Mouse (Mus musculus): Measurements from ENCODE around the gene Stambpl1. TPM values are rescaled to one million over a fixed set of nuclear protein-coding genes. Genes with fewer than 3 reads are reported as not detected.

Stambpl1 gene
- total RNA-seq (2017): 11.9 and 15.4 TPM in 2 replicates

GRCm38 (mm10) chr19:34192008-34192963 is at the start of gene Stambpl1:
Stambpl1 (plus strand) TSS chr19:34192229.
- peak; percentile 88 to 91 for ATAC-seq (replicated peaks in 1 of 2; ENCODE audit: insufficient read depth in 1 of 2, low FRiP score in 2 of 2, low TSS enrichment in 1 of 2, low read depth in 1 of 2, poor library complexity in 2 of 2, severe bottlenecking in 2 of 2)

GRCm38 (mm10) chr19:34148421-34148820 is 43.6 kb upstream of the Stambpl1 start:
- no peak for ATAC-seq (replicated peaks in 1 of 2; ENCODE audit: insufficient read depth in 1 of 2, low FRiP score in 2 of 2, low TSS enrichment in 1 of 2, low read depth in 1 of 2, poor library complexity in 2 of 2, severe bottlenecking in 2 of 2)

- ATAC-seq (replicated peaks in 1 of 2; ENCODE audit: insufficient read depth in 1 of 2, low FRiP score in 2 of 2, low TSS enrichment in 1 of 2, low read depth in 1 of 2, poor library complexity in 2 of 2, severe bottlenecking in 2 of 2): peak; percentile 37 to 71; a peak in 2 of 4 replicates
These were observed 40.1 kb upstream of the Stambpl1 start for GRCm38 (mm10) chr19:34151909-34152308.

- no peak for ATAC-seq (replicated peaks in 1 of 2; ENCODE audit: insufficient read depth in 1 of 2, low FRiP score in 2 of 2, low TSS enrichment in 1 of 2, low read depth in 1 of 2, poor library complexity in 2 of 2, severe bottlenecking in 2 of 2)
These were observed 38.5 kb upstream of the Stambpl1 start for GRCm38 (mm10) chr19:34153263-34154144.

GRCm38 (mm10) chr19:34162693-34163092 is 29.3 kb upstream of the Stambpl1 start:
- ATAC-seq (replicated peaks in 1 of 2; ENCODE audit: insufficient read depth in 1 of 2, low FRiP score in 2 of 2, low TSS enrichment in 1 of 2, low read depth in 1 of 2, poor library complexity in 2 of 2, severe bottlenecking in 2 of 2): no peak

GRCm38 (mm10) chr19:34165891-34166290 is 26.1 kb upstream of the Stambpl1 start, which contains the start of gene Ankrd22:
Ankrd22 (minus strand) TSS chr19:34166053.
- peak; percentile 58 to 62; a peak in 3 of 4 replicates for ATAC-seq (replicated peaks in 1 of 2; ENCODE audit: insufficient read depth in 1 of 2, low FRiP score in 2 of 2, low TSS enrichment in 1 of 2, low read depth in 1 of 2, poor library complexity in 2 of 2, severe bottlenecking in 2 of 2)

GRCm38 (mm10) chr19:34166386-34166785 is 25.6 kb upstream of the Stambpl1 start:
- ATAC-seq (replicated peaks in 1 of 2; ENCODE audit: insufficient read depth in 1 of 2, low FRiP score in 2 of 2, low TSS enrichment in 1 of 2, low read depth in 1 of 2, poor library complexity in 2 of 2, severe bottlenecking in 2 of 2): no peak

GRCm38 (mm10) chr19:34167896-34168661 is 23.9 kb upstream of the Stambpl1 start:
- ATAC-seq (replicated peaks in 1 of 2; ENCODE audit: insufficient read depth in 1 of 2, low FRiP score in 2 of 2, low TSS enrichment in 1 of 2, low read depth in 1 of 2, poor library complexity in 2 of 2, severe bottlenecking in 2 of 2): peak; percentile 88 to 90

- ATAC-seq (replicated peaks in 1 of 2; ENCODE audit: insufficient read depth in 1 of 2, low FRiP score in 2 of 2, low TSS enrichment in 1 of 2, low read depth in 1 of 2, poor library complexity in 2 of 2, severe bottlenecking in 2 of 2): no peak
These were observed 22.9 kb upstream of the Stambpl1 start for GRCm38 (mm10) chr19:34169121-34169520.

GRCm38 (mm10) chr19:34171167-34171566 is 20.9 kb upstream of the Stambpl1 start:
- no peak for ATAC-seq (replicated peaks in 1 of 2; ENCODE audit: insufficient read depth in 1 of 2, low FRiP score in 2 of 2, low TSS enrichment in 1 of 2, low read depth in 1 of 2, poor library complexity in 2 of 2, severe bottlenecking in 2 of 2)

GRCm38 (mm10) chr19:34174004-34174403 is 18.0 kb upstream of the Stambpl1 start:
- ATAC-seq (replicated peaks in 1 of 2; ENCODE audit: insufficient read depth in 1 of 2, low FRiP score in 2 of 2, low TSS enrichment in 1 of 2, low read depth in 1 of 2, poor library complexity in 2 of 2, severe bottlenecking in 2 of 2): no peak

- peak in 1 of 2 experiments; percentile 45; a peak in 1 of 4 replicates for ATAC-seq (replicated peaks in 1 of 2; ENCODE audit: insufficient read depth in 1 of 2, low FRiP score in 2 of 2, low TSS enrichment in 1 of 2, low read depth in 1 of 2, poor library complexity in 2 of 2, severe bottlenecking in 2 of 2)
These were observed 12.9 kb upstream of the Stambpl1 start for GRCm38 (mm10) chr19:34179136-34179535.

- ATAC-seq (replicated peaks in 1 of 2; ENCODE audit: insufficient read depth in 1 of 2, low FRiP score in 2 of 2, low TSS enrichment in 1 of 2, low read depth in 1 of 2, poor library complexity in 2 of 2, severe bottlenecking in 2 of 2): no peak; a peak in 1 of 4 replicates
These were observed 11.7 kb upstream of the Stambpl1 start for GRCm38 (mm10) chr19:34180316-34180715.

- ATAC-seq (replicated peaks in 1 of 2; ENCODE audit: insufficient read depth in 1 of 2, low FRiP score in 2 of 2, low TSS enrichment in 1 of 2, low read depth in 1 of 2, poor library complexity in 2 of 2, severe bottlenecking in 2 of 2): no peak
These were observed 10.8 kb upstream of the Stambpl1 start for GRCm38 (mm10) chr19:34181234-34181633.

- no peak for ATAC-seq (replicated peaks in 1 of 2; ENCODE audit: insufficient read depth in 1 of 2, low FRiP score in 2 of 2, low TSS enrichment in 1 of 2, low read depth in 1 of 2, poor library complexity in 2 of 2, severe bottlenecking in 2 of 2)
These were observed 9.5 kb upstream of the Stambpl1 start for GRCm38 (mm10) chr19:34182490-34182889.

- no peak for ATAC-seq (replicated peaks in 1 of 2; ENCODE audit: insufficient read depth in 1 of 2, low FRiP score in 2 of 2, low TSS enrichment in 1 of 2, low read depth in 1 of 2, poor library complexity in 2 of 2, severe bottlenecking in 2 of 2)
These were observed 5.2 kb upstream of the Stambpl1 start for GRCm38 (mm10) chr19:34186845-34187244.

GRCm38 (mm10) chr19:34191645-34192007 is 403 bp upstream of the Stambpl1 start:
- no peak for ATAC-seq (replicated peaks in 1 of 2; ENCODE audit: insufficient read depth in 1 of 2, low FRiP score in 2 of 2, low TSS enrichment in 1 of 2, low read depth in 1 of 2, poor library complexity in 2 of 2, severe bottlenecking in 2 of 2)
